8 mouse cellular contexts compared by ENCODE assay signal in the genomic region with DNA sequence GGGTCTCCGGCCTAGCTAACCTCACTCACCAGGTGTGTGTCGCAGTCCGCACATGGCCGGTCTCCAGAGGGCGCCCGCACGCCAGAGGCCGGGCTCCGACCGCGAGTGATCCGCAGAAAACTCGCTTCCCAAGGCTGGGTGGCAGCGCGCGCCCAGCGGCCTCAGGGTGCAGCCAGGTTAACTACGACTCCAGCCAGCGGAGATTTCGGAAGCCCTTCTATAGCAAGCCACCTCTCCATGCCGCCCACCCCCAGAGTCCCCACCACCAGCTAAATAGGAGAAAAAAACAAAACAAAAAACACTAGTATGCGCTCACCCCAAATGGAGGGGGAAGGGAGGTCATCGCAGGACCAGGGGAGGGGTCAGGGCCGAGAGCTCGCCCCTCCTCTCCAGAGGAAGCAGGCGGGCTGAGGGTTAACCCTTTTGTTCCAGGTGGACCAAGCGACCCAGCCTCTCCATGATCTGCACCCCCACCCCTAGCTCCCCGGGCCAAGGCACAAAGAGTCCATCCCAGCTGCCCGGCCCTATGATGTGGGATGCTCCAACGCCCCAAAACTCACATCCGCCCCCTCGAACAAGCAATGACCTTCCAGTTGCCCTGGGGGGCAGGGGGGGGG. TPM values are rescaled to one million over a fixed set of nuclear protein-coding genes. Genes with fewer than 3 reads are reported as not detected.
DNase-seq lines count a peak whose midpoint lies in the region; ATAC-seq and TF ChIP-seq lines count a peak whose summit lies in the region.

No protein-coding gene starts in this region.

- DNase-seq in urinary bladder, postnatal 14 days (ENCODE audit: low spot score), result peak; percentile 65
- DNase-seq in urinary bladder, adult 2 months (ENCODE audit: low spot score), result no peak
- peak; percentile 78 for DNase-seq in hindbrain, embryonic 11.5 days (ENCODE audit: low spot score)
- DNase-seq in left cerebral cortex, postnatal 4 days, result peak; percentile 57
- no peak for DNase-seq in MN1 (ENCODE audit: low spot score)

- peaks cover 6% of the 10 kb centered on the region; the same call in 1 of the 2 replicates for H3K27me3 ChIP-seq in hindbrain, embryonic 11.5 days (ENCODE audit: control insufficient read depth, insufficient read depth, low read length)
- H3K27me3 ChIP-seq in testis, adult 2 months (ENCODE audit: control insufficient read depth, insufficient read depth, low read length), result peaks cover 2% of the 10 kb centered on the region; the same call in 1 of the 2 replicates

- H3K4me2 ChIP-seq in hindbrain, embryonic 11.5 days (replicated peaks; ENCODE audit: low read depth, low read length), result peak overlapping the region; percentile 95

- TF ChIP-seq POLR2A in embryonic fibroblast, embryonic 13.5 days (IDR thresholded peaks at IDR 0.05; ENCODE audit: low read depth, low read length), result no peak
- no peak for TF ChIP-seq POLR2A in testis, adult 2 months (IDR thresholded peaks at IDR 0.05; ENCODE audit: control insufficient read depth, low read depth, low read length)

- H3K4me3 ChIP-seq in embryonic fibroblast, embryonic 13.5 days (ENCODE audit: insufficient read depth, low read length), result no peak overlapping the region
- H3K4me3 ChIP-seq in hindbrain, embryonic 11.5 days (ENCODE audit: low read depth, low read length), result peak overlapping the region; percentile 64
- peak overlapping the region; percentile 33 for H3K4me3 ChIP-seq in testis, adult 2 months (ENCODE audit: control insufficient read depth, low read depth, low read length)

- H3K9ac ChIP-seq in hindbrain, embryonic 11.5 days (ENCODE audit: low read depth, low read length), result peak overlapping the region; percentile 73

- H3K9me3 ChIP-seq in hindbrain, embryonic 11.5 days (ENCODE audit: control insufficient read depth, low read length), result no peaks in the 10 kb centered on the region

- WGBS in hindbrain, embryonic 11.5 days, result under 1% methylated on average over 32 of the region's 32 CpGs

- no peaks in the 10 kb centered on the region for H3K36me3 ChIP-seq in hindbrain, embryonic 11.5 days (ENCODE audit: control insufficient read depth, insufficient read depth, low read length)
- H3K36me3 ChIP-seq in testis, adult 2 months (ENCODE audit: control insufficient read depth, insufficient read depth, low read length), result no peaks in the 10 kb centered on the region

- H3K4me1 ChIP-seq in embryonic fibroblast, embryonic 13.5 days (ENCODE audit: control insufficient read depth, insufficient read depth, low read length), result no peaks in the 10 kb centered on the region; the same call in 1 of the 2 replicates
- peaks cover 9% of the 10 kb centered on the region; the same call in 1 of the 2 replicates for H3K4me1 ChIP-seq in hindbrain, embryonic 11.5 days (replicated peaks; ENCODE audit: control insufficient read depth, insufficient read depth, low read length)
- H3K4me1 ChIP-seq in testis, adult 2 months (ENCODE audit: control insufficient read depth, insufficient read depth, low read length), result peaks cover 2% of the 10 kb centered on the region

- intact Hi-C loops in left cerebral cortex, postnatal 4 days (cut with DNase I), result loop anchor here (10.0 kb wide), 1 partner anchor 160 kb away; no protein-coding TSS in a partner anchor

- H3K27ac ChIP-seq in embryonic fibroblast, embryonic 13.5 days (ENCODE audit: insufficient read depth, low read length), result no peak overlapping the region
- peak overlapping the region; percentile 84; the same call in 1 of the 2 replicates for H3K27ac ChIP-seq in hindbrain, embryonic 11.5 days (ENCODE audit: low read depth, low read length)
- H3K27ac ChIP-seq in testis, adult 2 months (ENCODE audit: control insufficient read depth, insufficient read depth, low read depth, low read length), result no peak overlapping the region

- ATAC-seq in hindbrain, embryonic 11.5 days (ENCODE audit: low FRiP score), result peak; percentile 63
- peak; percentile 70 for ATAC-seq in megakaryocyte-erythroid progenitor cell, adult 5-6 weeks (replicated peaks; ENCODE audit: low FRiP score, low TSS enrichment, poor library complexity, severe bottlenecking)

- peak; percentile 56 for TF ChIP-seq CTCF in embryonic fibroblast, embryonic 13.5 days (IDR thresholded peaks at IDR 0.05; ENCODE audit: borderline replicate concordance, insufficient read depth, low read length)
- TF ChIP-seq CTCF in testis, adult 2 months (IDR thresholded peaks at IDR 0.05; ENCODE audit: control insufficient read depth, insufficient read depth, insufficient replicate concordance, low read depth, low read length), result peak; percentile 30; the same call in 1 of the 2 replicates

RNA-seq across cellular contexts. Expression of a gene that starts 2.6 kb away (rescaled TPM):
- polyA plus RNA-seq in urinary bladder, adult 2 months (2012; rRNA removed), result 0.15 and 0.16 TPM in 2 replicates
- polyA plus RNA-seq in embryonic fibroblast, embryonic 13.5 days (2011; ENCODE audit: insufficient read length, low read depth, missing spikeins), result not detected in 2 replicates
- polyA plus RNA-seq in hindbrain, embryonic 11.5 days (2014; fragmentation: Nextera tagmentation; extraction: Ambion mirVana), result 7.1 and 7.3 TPM in 2 replicates
- total RNA-seq in left cerebral cortex, postnatal 4 days (2021), result not detected
- not detected in 2 replicates for total RNA-seq in megakaryocyte-erythroid progenitor cell, adult 5-6 weeks (2014; fragmentation: Nextera tagmentation)
- not detected in 2 replicates for total RNA-seq in megakaryocyte-erythroid progenitor cell, adult 5-6 weeks (2017)
- polyA plus RNA-seq in testis, adult 2 months (2012; rRNA removed), result 1.6 and 1.8 TPM in 2 replicates

RNA-seq across cellular contexts. Expression of a gene that starts 23.0 kb away (rescaled TPM):
- polyA plus RNA-seq in urinary bladder, adult 2 months (2012; rRNA removed), result 32.4 and 42.3 TPM in 2 replicates
- polyA plus RNA-seq in embryonic fibroblast, embryonic 13.5 days (2011; ENCODE audit: insufficient read length, low read depth, missing spikeins), result 13.8 and 18.6 TPM in 2 replicates
- polyA plus RNA-seq in hindbrain, embryonic 11.5 days (2014; fragmentation: Nextera tagmentation; extraction: Ambion mirVana), result 12.8 and 14.6 TPM in 2 replicates
- 100 to 1,000 TPM; 448 to 467 TPM for total RNA-seq in left cerebral cortex, postnatal 4 days (2021)
- total RNA-seq in megakaryocyte-erythroid progenitor cell, adult 5-6 weeks (2014; fragmentation: Nextera tagmentation), result 0.37 TPM in 1 of 2 replicates, not detected in the other
- total RNA-seq in megakaryocyte-erythroid progenitor cell, adult 5-6 weeks (2017), result 0.23 TPM in 1 of 2 replicates, not detected in the other
- 63.7 and 75.0 TPM in 2 replicates for polyA plus RNA-seq in testis, adult 2 months (2012; rRNA removed)

Comparison
In these comparisons a context has a peak if more than half of its experiments do, and no peak if none do; other contexts are left out.
1. DNase-seq: peak in urinary bladder, postnatal 14 days (single experiment), hindbrain, embryonic 11.5 days (single experiment) and left cerebral cortex, postnatal 4 days (single experiment); none in urinary bladder, adult 2 months (single experiment) and MN1 (single experiment).